Mouse (Mus musculus) heart, adult 2 months (tissue): ENCODE results near the gene Smc3.
"Not testable (repeated sequence)": the region's sequence is repeated elsewhere in the genome, so short reads cannot be mapped to it uniquely, and the experiment has no call there.

ENCODE experiments used
- CTCF ChIP-seq: fragments of 200-600 bp; IDR thresholded peaks from 2 replicates; pipeline ENCODE4 v1.8.1; 2022; ENCODE audit warnings: antibody characterized with exemption, mild to moderate bottlenecking, moderate library complexity
- EP300 ChIP-seq: fragments of 200-500 bp; IDR thresholded peaks from 2 replicates; pipeline ENCODE4 v1.6.1; 2011; ENCODE audit warnings: low read depth, low read length, control low read depth; ENCODE audit not compliant: insufficient read depth

GRCm38 (mm10) chr19:53656443-53656842, 56.2 kb downstream of the Smc3 start:
- not testable (repeated sequence) for TF ChIP-seq CTCF, EP300
